Mouse (Mus musculus) granulocyte monocyte progenitor cell, adult 5-6 weeks (primary cell): ENCODE measurements at regions not wholly inside any gene's neighbourhood (a gene's known extent, or its start where the extent isn't known, plus 50 kb on each side); places are given as distances from the start of the nearest gene placed in this dataset.
"Not testable (repeated sequence)": the region's sequence is repeated elsewhere in the genome, so short reads cannot be mapped to it uniquely, and the experiment has no call there.

ENCODE experiments used
- ATAC-seq: replicated peaks from 2 replicates; pipeline ENCODE4 v1.8.0; 2016; ENCODE audit warnings: mild to moderate bottlenecking, moderate TSS enrichment, inconsistent platforms; ENCODE audit not compliant: poor library complexity, severe bottlenecking

- not testable (repeated sequence) for ATAC-seq
Measured at GRCm38 (mm10) chr14:48755096-48755495, 81.5 kb upstream of the Otx2 start.

- ATAC-seq: no peak
Measured at GRCm38 (mm10) chr14:48754080-48754720, 80.6 kb upstream of the Otx2 start.

GRCm38 (mm10) chr14:48753517-48754079 is 80.0 kb upstream of the Otx2 start:
- no peak for ATAC-seq

- ATAC-seq: no peak
Measured at GRCm38 (mm10) chr14:48753084-48753483, 79.5 kb upstream of the Otx2 start.

- ATAC-seq: no peak
Measured at GRCm38 (mm10) chr14:48752579-48752905, 78.9 kb upstream of the Otx2 start.

GRCm38 (mm10) chr14:48751751-48752578 is 78.3 kb upstream of the Otx2 start:
- ATAC-seq: peak; percentile 40; the same call in 1 of the 2 replicates

- no peak for ATAC-seq
Measured at GRCm38 (mm10) chr14:48750994-48751393, 77.4 kb upstream of the Otx2 start.

GRCm38 (mm10) chr14:48748976-48749375 is 75.4 kb upstream of the Otx2 start:
- ATAC-seq: no peak

GRCm38 (mm10) chr14:48747936-48748335 is 74.3 kb upstream of the Otx2 start:
- ATAC-seq: no peak

- ATAC-seq: peak; percentile 35
Measured at GRCm38 (mm10) chr14:48740942-48741602, 67.5 kb upstream of the Otx2 start.

- no peak for ATAC-seq
Measured at GRCm38 (mm10) chr14:48739121-48739520, 65.5 kb upstream of the Otx2 start.

- ATAC-seq: no peak
Measured at GRCm38 (mm10) chr14:48738641-48739040, 65.0 kb upstream of the Otx2 start.

- ATAC-seq: no peak
Measured at GRCm38 (mm10) chr14:48738213-48738612, 64.6 kb upstream of the Otx2 start.

- ATAC-seq: no peak
Measured at GRCm38 (mm10) chr14:48736969-48737860, 63.6 kb upstream of the Otx2 start.

- ATAC-seq: no peak
Measured at GRCm38 (mm10) chr14:48736211-48736610, 62.6 kb upstream of the Otx2 start.

- no peak for ATAC-seq
Measured at GRCm38 (mm10) chr14:48729996-48730395, 56.4 kb upstream of the Otx2 start.
